Mouse (Mus musculus): ENCODE data around the gene D430041D05Rik. TPM values are rescaled to one million over a fixed set of nuclear protein-coding genes. Genes with fewer than 3 reads are reported as not detected.

D430041D05Rik gene
- total and polyA plus RNA-seq, 3 experiments: not detected

DNA sequence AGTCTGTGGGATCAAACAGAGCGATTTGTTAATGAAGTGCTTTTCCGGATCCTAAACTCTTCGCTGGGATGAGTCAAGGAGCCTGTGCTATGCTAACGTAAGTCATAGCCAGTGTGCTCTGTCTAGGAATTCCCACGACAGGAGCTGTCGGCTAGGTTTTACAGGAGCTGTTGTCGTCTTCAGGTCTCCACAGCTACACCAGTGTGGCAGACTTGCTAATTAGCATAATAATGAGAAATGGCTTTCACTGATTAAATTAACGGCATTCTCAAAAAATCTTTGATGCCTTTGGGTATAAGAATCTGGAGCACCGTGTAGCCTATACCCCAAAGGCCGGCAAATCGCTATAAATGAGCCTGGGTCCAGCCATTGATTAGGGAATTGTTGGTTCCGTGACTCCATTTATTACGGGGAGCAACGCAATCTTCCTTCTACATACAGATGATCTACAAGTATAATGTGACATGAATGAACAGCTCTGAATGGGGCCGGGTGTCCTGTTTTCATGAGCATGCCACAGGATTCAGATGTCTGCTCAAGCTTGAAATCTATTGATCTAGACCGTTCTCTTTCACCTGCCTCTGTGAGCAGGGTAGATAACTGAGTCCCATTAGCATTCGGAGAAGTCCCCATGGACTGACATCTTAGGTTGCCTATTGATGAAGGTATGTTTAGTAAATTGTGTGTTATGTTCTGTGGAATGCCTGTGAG lies 242.5 kb downstream of the D430041D05Rik start:
- no peak for DNase-seq (ENCODE audit: extremely low read depth)
- TF ChIP-seq NELFE (IDR thresholded peaks at IDR 0.05; ENCODE audit: low read depth, low read length) (no peak), SMC3 (IDR thresholded peaks at IDR 0.05; ENCODE audit: low read depth, low read length) (no peak), TBP (conservative IDR thresholded peaks at IDR 0.05; ENCODE audit: low read depth, low read length) (no peak), EP300 (IDR thresholded peaks at IDR 0.05; ENCODE audit: low read length) (no peak), JUN (IDR thresholded peaks at IDR 0.05; ENCODE audit: insufficient read depth, low read depth, low read length) (no peak), MXI1 (IDR thresholded peaks at IDR 0.05; ENCODE audit: low read depth, low read length) (no peak), SIN3A (IDR thresholded peaks at IDR 0.05; ENCODE audit: low read length) (no peak), MYC (IDR thresholded peaks at IDR 0.05; ENCODE audit: low read depth, low read length) (no peak), ZNF384 (IDR thresholded peaks at IDR 0.05; ENCODE audit: low read depth, low read length) (no peak), USF1 (IDR thresholded peaks at IDR 0.05; ENCODE audit: low read depth, low read length) (no peak), MAX (IDR thresholded peaks at IDR 0.05; ENCODE audit: low read length) (no peak)
- Histone ChIP-seq H3K4me3 (replicated peaks in 1 of 3; ENCODE audit: low read depth in 2 of 3, low read length in 2 of 3, poor library complexity in 1 of 3) (no peak overlapping the region), H3K9me3 (replicated peaks; ENCODE audit: low read length) (no peaks in the 10 kb centered on the region), H3K4me1 (ENCODE audit: control insufficient read depth in 1 of 2, insufficient read depth in 2 of 2) (no peaks in the 10 kb centered on the region), H3K27me3 (replicated peaks) (no peaks in the 10 kb centered on the region), H3K36me3 (replicated peaks in 1 of 2; ENCODE audit: control insufficient read depth in 1 of 2, insufficient read depth in 1 of 2, low read length in 1 of 2) (no peaks in the 10 kb centered on the region), H3K27ac (ENCODE audit: insufficient read depth, low read depth) (no peak overlapping the region), H3K79me2 (replicated peaks; ENCODE audit: control insufficient read depth, extremely low read depth, insufficient read depth, poor library complexity, severe bottlenecking) (no peaks in the 10 kb centered on the region), H3K9ac (ENCODE audit: insufficient read depth, low read depth) (no peak overlapping the region), H3K4me2 (ENCODE audit: insufficient read depth, low read depth, poor library complexity, severe bottlenecking) (no peak overlapping the region)
- in situ Hi-C loops (cut with MboI; ENCODE audit: low pct_ligation_motif_present, low pct_unique_long_range_greater_than_20kb, low sequenced_read_pairs): no loop called here
- dilution Hi-C loops (cut with MboI; ENCODE audit: extremely low pct_ligation_motif_present, extremely low pct_unique_long_range_greater_than_20kb, low sequenced_read_pairs): no loop called here

DNA sequence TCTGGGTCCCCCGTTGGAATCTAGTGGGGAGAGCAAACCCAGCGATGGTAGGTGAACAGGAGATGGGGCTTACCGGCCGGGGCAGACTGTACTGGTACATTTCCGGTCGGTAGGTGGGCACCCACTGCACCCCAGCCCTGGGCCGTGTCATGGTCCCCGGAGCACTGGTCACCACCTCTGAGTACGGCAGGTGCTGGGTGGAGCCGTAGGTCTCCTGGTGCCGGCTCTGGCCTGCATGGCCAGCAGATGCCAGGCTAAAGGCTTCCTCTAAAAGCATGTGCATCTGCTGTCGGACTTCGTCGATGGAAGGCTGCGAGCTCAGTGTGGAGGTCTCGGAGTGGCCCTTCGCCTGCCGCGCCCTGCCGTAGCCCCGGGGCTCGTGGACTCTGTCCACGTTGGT lies 243.0 kb downstream of the D430041D05Rik start:
- H3K36me3 ChIP-seq (replicated peaks in 1 of 2; ENCODE audit: control insufficient read depth in 1 of 2, insufficient read depth in 1 of 2, low read length in 1 of 2): no peaks in the 10 kb centered on the region
- no peak for DNase-seq (ENCODE audit: extremely low read depth)
- H3K4me1 ChIP-seq (ENCODE audit: control insufficient read depth in 1 of 2, insufficient read depth in 2 of 2): no peaks in the 10 kb centered on the region
- no peaks in the 10 kb centered on the region for H3K9me3 ChIP-seq (replicated peaks; ENCODE audit: low read length)
- dilution Hi-C loops (cut with MboI; ENCODE audit: extremely low pct_ligation_motif_present, extremely low pct_unique_long_range_greater_than_20kb, low sequenced_read_pairs): no loop called here
- no peaks in the 10 kb centered on the region for H3K27me3 ChIP-seq (replicated peaks)
- in situ Hi-C loops (cut with MboI; ENCODE audit: low pct_ligation_motif_present, low pct_unique_long_range_greater_than_20kb, low sequenced_read_pairs): no loop called here
- H3K4me3 ChIP-seq (replicated peaks in 1 of 3; ENCODE audit: low read depth in 2 of 3, low read length in 2 of 3, poor library complexity in 1 of 3): no peak overlapping the region
- no peak for TF ChIP-seq POLR2AphosphoS2 (IDR thresholded peaks at IDR 0.05; ENCODE audit: low read depth, low read length)
- TF ChIP-seq ELF1 (IDR thresholded peaks at IDR 0.05; ENCODE audit: low read depth, low read length): no peak
- TF ChIP-seq RCOR1 (conservative IDR thresholded peaks at IDR 0.05; ENCODE audit: low read depth, low read length): no peak
- TF ChIP-seq JUND (conservative IDR thresholded peaks at IDR 0.05; ENCODE audit: low read depth, low read length): no peak
- TF ChIP-seq TBP (conservative IDR thresholded peaks at IDR 0.05; ENCODE audit: low read depth, low read length): no peak
- TF ChIP-seq ZNF384 (IDR thresholded peaks at IDR 0.05; ENCODE audit: low read depth, low read length): no peak
- no peak for TF ChIP-seq GABPA (IDR thresholded peaks at IDR 0.05; ENCODE audit: insufficient replicate concordance, low read depth, low read length)
- TF ChIP-seq MAZ (IDR thresholded peaks at IDR 0.05; ENCODE audit: low read depth, low read length): no peak
- no peak for TF ChIP-seq SMC3 (IDR thresholded peaks at IDR 0.05; ENCODE audit: low read depth, low read length)
- no peak for TF ChIP-seq MAX (IDR thresholded peaks at IDR 0.05; ENCODE audit: low read length)
- no peak for TF ChIP-seq ETS1 (conservative IDR thresholded peaks at IDR 0.05; ENCODE audit: low read depth, low read length)
- TF ChIP-seq CHD2 (IDR thresholded peaks at IDR 0.05; ENCODE audit: low read length): no peak
- no peak for TF ChIP-seq USF2 (conservative IDR thresholded peaks at IDR 0.05; ENCODE audit: low read depth, low read length)
- TF ChIP-seq PAX5 (IDR thresholded peaks at IDR 0.05; ENCODE audit: low read length): no peak
- no peak for TF ChIP-seq KAT2A (IDR thresholded peaks at IDR 0.05; ENCODE audit: insufficient replicate concordance, low read length)
- no peak for TF ChIP-seq MEF2A (IDR thresholded peaks at IDR 0.05; ENCODE audit: borderline replicate concordance, low read depth, low read length)
- H3K4me2 ChIP-seq (ENCODE audit: insufficient read depth, low read depth, poor library complexity, severe bottlenecking): no peak overlapping the region
- H3K27ac ChIP-seq (ENCODE audit: insufficient read depth, low read depth): no peak overlapping the region
- H3K9ac ChIP-seq (ENCODE audit: insufficient read depth, low read depth): no peak overlapping the region
- no peaks in the 10 kb centered on the region for H3K79me2 ChIP-seq (replicated peaks; ENCODE audit: control insufficient read depth, extremely low read depth, insufficient read depth, poor library complexity, severe bottlenecking)
